Mouse (Mus musculus) cerebellum, adult 2 months (tissue): ENCODE results near the gene Setdb1. TPM values are rescaled to one million over a fixed set of nuclear protein-coding genes. Genes with fewer than 3 reads are reported as not detected.

Experiments used
- DNase-seq, 2 experiments: peaks; one replicate each; pipeline ENCODE4 v3.0.0; 2021
- H3K27ac ChIP-seq: fragments of 200-500 bp; 2 replicates; pipeline ENCODE4 v1.5.1; 2012; ENCODE audit warnings: low read length, control low read depth, inconsistent platforms; ENCODE audit not compliant: insufficient read depth
- H3K27me3 ChIP-seq: fragments of 200-500 bp; 2 replicates; pipeline ENCODE4 v1.6.1; 2012; ENCODE audit warnings: inconsistent platforms, mild to moderate bottlenecking, low read length, moderate library complexity; ENCODE audit not compliant: control insufficient read depth, insufficient read depth
- H3K4me1 ChIP-seq: fragments of 200-500 bp; 2 replicates; pipeline ENCODE4 v1.6.1; 2011; ENCODE audit warnings: low read length; ENCODE audit not compliant: control insufficient read depth, insufficient read depth
- H3K4me3 ChIP-seq: fragments of 200-500 bp; replicated peaks from 2 replicates; pipeline ENCODE3; 2011; ENCODE audit warnings: mild to moderate bottlenecking, low read depth, low read length, control low read depth; ENCODE audit not compliant: insufficient read depth
- CTCF ChIP-seq: fragments of 200-500 bp; IDR thresholded peaks from 2 replicates; pipeline ENCODE4 v1.5.1; 2011; ENCODE audit warnings: low read depth, mild to moderate bottlenecking, control low read depth, low read length, moderate library complexity, borderline replicate concordance; ENCODE audit not compliant: insufficient read depth
- POLR2A ChIP-seq: fragments of 200-500 bp; IDR thresholded peaks from 2 replicates; pipeline ENCODE4 v1.6.1; 2011; ENCODE audit warnings: low read length, control low read depth, borderline replicate concordance; ENCODE audit not compliant: insufficient read depth
- WGBS: fragments of 180-500 bp; shearing (Covaris S2); methylation state at CpG from one replicate; pipeline ENCODE4 v1.1.7; 2018; 5-methylcytosine and 5-hydroxymethylcytosine counted together
- polyA plus RNA-seq: library from polyadenylated mRNA; depleted of rRNA; stranded (reverse); fragments of >200 nt; gene quantifications from 2 replicates; pipeline ENCODE4 v1.2.3, GENCODE M21; 2012; rRNA removed

Setdb1 gene
- polyA plus RNA-seq, 1 experiment = 36.5 TPM

GRCm38 (mm10) chr3:95281216-95282126, 75.5 kb downstream of the Setdb1 start, which contains the start of the genes Mindy1 and Prune1:
Gene Mindy1, plus strand, starts transcription at chr3:95281345.
Gene Prune1, minus strand, starts transcription at chr3:95282076.
- DNase-seq = peak; percentile 99
- peak within 1 kb of the TSS; percentile 97 for H3K27ac ChIP-seq
- WGBS = under 1% methylated on average over 53 of the region's 53 CpGs

GRCm38 (mm10) chr3:95280747-95281146, 76.3 kb downstream of the Setdb1 start:
- H3K4me3 ChIP-seq = peak overlapping the region; percentile 75
- peaks cover 17% of the 10 kb centered on the region for H3K4me1 ChIP-seq
- H3K27me3 ChIP-seq = no peaks in the 10 kb centered on the region
- WGBS = 7% methylated on average over 8 of the region's 8 CpGs
- peak overlapping the region; percentile 93 for H3K27ac ChIP-seq
- peak in 1 of 2 experiments; percentile 55 for DNase-seq
- TF ChIP-seq POLR2A (no peak), CTCF (no peak)

More at GRCm38 (mm10) chr3:95281216-95282126, 75.5 kb downstream of the Setdb1 start, which contains the start of the genes Mindy1 and Prune1:
- no peaks in the 10 kb centered on the region for H3K27me3 ChIP-seq
- H3K4me3 ChIP-seq = peak within 1 kb of the TSS; percentile 84
- TF ChIP-seq POLR2A = peak; percentile 70; the same call in 1 of the 2 replicates
- no peak for TF ChIP-seq CTCF
- peaks cover 16% of the 10 kb centered on the region for H3K4me1 ChIP-seq

- TF ChIP-seq POLR2A (no peak), CTCF (no peak)
- 4% methylated on average over 1 of the region's 1 CpGs for WGBS
- H3K4me1 ChIP-seq = peaks cover 40% of the 10 kb centered on the region
- no peaks in the 10 kb centered on the region for H3K27me3 ChIP-seq
- no peak overlapping the region for H3K4me3 ChIP-seq
- DNase-seq = peak in 1 of 2 experiments; percentile 50
- H3K27ac ChIP-seq = peak overlapping the region; percentile 60; the same call in 1 of the 2 replicates
Observed at GRCm38 (mm10) chr3:95277149-95277551, 79.9 kb downstream of the Setdb1 start.

- Histone ChIP-seq H3K4me1 (peaks cover 43% of the 10 kb centered on the region), H3K4me3 (no peak overlapping the region), H3K27ac (peak overlapping the region; percentile 31; the same call in 1 of the 2 replicates), H3K27me3 (no peaks in the 10 kb centered on the region)
- TF ChIP-seq POLR2A (no peak), CTCF (no peak)
- no peak for DNase-seq
- WGBS = 71% methylated on average over 5 of the region's 5 CpGs
Observed at GRCm38 (mm10) chr3:95276428-95276934, 80.5 kb downstream of the Setdb1 start.

- 65% methylated on average over 6 of the region's 6 CpGs for whole genome bisulfite sequencing
- H3K27ac ChIP-seq = peak overlapping the region; percentile 25
- peaks cover 49% of the 10 kb centered on the region for H3K4me1 ChIP-seq
- H3K4me3 ChIP-seq = no peak overlapping the region
- no peaks in the 10 kb centered on the region for H3K27me3 ChIP-seq
- DNase-seq = no peak
- TF ChIP-seq POLR2A = no peak
- no peak for TF ChIP-seq CTCF
Observed at GRCm38 (mm10) chr3:95275161-95275560, 81.8 kb downstream of the Setdb1 start.

- TF ChIP-seq CTCF (no peak), POLR2A (no peak)
- peaks cover 49% of the 10 kb centered on the region for H3K4me1 ChIP-seq
- WGBS = 90% methylated on average over 4 of the region's 4 CpGs
- H3K27me3 ChIP-seq = no peaks in the 10 kb centered on the region
- H3K27ac ChIP-seq = peak overlapping the region; percentile 95
- DNase-seq = no peak
- no peak overlapping the region for H3K4me3 ChIP-seq
Observed at GRCm38 (mm10) chr3:95274453-95274852, 82.5 kb downstream of the Setdb1 start.

Other genes starting within 250 kb of the Setdb1 start
- gene Vps72, start 246.2 kb downstream of the Setdb1 start, polyA plus RNA-seq = 71.6 and 71.7 TPM in 2 replicates
- 1.0 and 1.2 TPM in 2 replicates for gene Tmod4, start 232.7 kb downstream of the Setdb1 start, polyA plus RNA-seq
- 134 and 139 TPM in 2 replicates for gene Scnm1, start 223.2 kb downstream of the Setdb1 start, polyA plus RNA-seq
- 31.8 and 34.9 TPM in 2 replicates for gene Lysmd1, start 223.1 kb downstream of the Setdb1 start, polyA plus RNA-seq
- gene Tnfaip8l2, start 214.8 kb downstream of the Setdb1 start, polyA plus RNA-seq = 1.3 and 2.0 TPM in 2 replicates
- 40.5 and 42.9 TPM in 2 replicates for gene Sema6c, start 196.7 kb downstream of the Setdb1 start, polyA plus RNA-seq
- gene Gabpb2, start 139.3 kb downstream of the Setdb1 start, polyA plus RNA-seq = 30.6 and 34.0 TPM in 2 replicates
- 74.0 and 75.0 TPM in 2 replicates for gene Cdc42se1, start 128.5 kb downstream of the Setdb1 start, polyA plus RNA-seq
- 339 and 352 TPM in 2 replicates for gene Mllt11, start 125.0 kb downstream of the Setdb1 start, polyA plus RNA-seq
- 0.75 and 0.90 TPM in 2 replicates for gene Gm128, start 115.6 kb downstream of the Setdb1 start, polyA plus RNA-seq
- gene Bnipl, start 106.0 kb downstream of the Setdb1 start, polyA plus RNA-seq = 1.8 and 1.9 TPM in 2 replicates
- 96.8 and 103 TPM in 2 replicates for gene Mindy1, start 75.9 kb downstream of the Setdb1 start, polyA plus RNA-seq
- 43.2 and 47.6 TPM in 2 replicates for gene Prune1, start 75.1 kb downstream of the Setdb1 start, polyA plus RNA-seq
- 1.2 and 1.5 TPM in 2 replicates for gene Anxa9, start 50.0 kb downstream of the Setdb1 start, polyA plus RNA-seq
- gene Cers2, start 42.4 kb downstream of the Setdb1 start, polyA plus RNA-seq = 133 and 142 TPM in 2 replicates
- gene 4930558C23Rik, start 45.6 kb upstream of the Setdb1 start, polyA plus RNA-seq = not detected in 2 replicates
- 56.3 and 61.5 TPM in 2 replicates for gene Arnt, start 77.2 kb upstream of the Setdb1 start, polyA plus RNA-seq
- gene Ctsk, start 142.1 kb upstream of the Setdb1 start, polyA plus RNA-seq = 4.0 and 4.4 TPM in 2 replicates
- 39.2 and 43.0 TPM in 2 replicates for gene Ctss, start 169.6 kb upstream of the Setdb1 start, polyA plus RNA-seq
- gene Hormad1, start 202.5 kb upstream of the Setdb1 start, polyA plus RNA-seq = not detected in 2 replicates
- 22.7 and 24.1 TPM in 2 replicates for gene Golph3l, start 231.7 kb upstream of the Setdb1 start, polyA plus RNA-seq